Mouse (Mus musculus) spleen, embryonic (tissue): ENCODE measurements at regions not wholly inside any gene's neighbourhood (a gene's known extent, or its start where the extent isn't known, plus 50 kb on each side); places are given as distances from the start of the nearest gene placed in this dataset.

ENCODE experiments used
- CTCF ChIA-PET: fragments of 350-600 bp; sonication (Branson Sonifier 250); formaldehyde crosslinking; loops from one replicate; lab custom pipeline; 2022; lab: Charles Lee

GRCm38 (mm10) chr7:113059967-113060284, 106.2 kb downstream of the Rassf10 start:
- CTCF ChIA-PET = no interaction called here

GRCm38 (mm10) chr7:113060991-113061390, 107.2 kb downstream of the Rassf10 start:
- CTCF ChIA-PET = no interaction called here

- CTCF ChIA-PET = no interaction called here
These were observed 112.8 kb downstream of the Rassf10 start for GRCm38 (mm10) chr7:113066536-113066935.

- CTCF ChIA-PET = no interaction called here
These were observed 114.5 kb downstream of the Rassf10 start for GRCm38 (mm10) chr7:113068296-113068695.

GRCm38 (mm10) chr7:113069336-113069924, 115.7 kb downstream of the Rassf10 start:
- CTCF ChIA-PET = no interaction called here

- CTCF ChIA-PET = no interaction called here
These were observed 117.7 kb downstream of the Rassf10 start for GRCm38 (mm10) chr7:113071418-113071817.

GRCm38 (mm10) chr7:113073781-113074180, 120.0 kb downstream of the Rassf10 start:
- CTCF ChIA-PET = no interaction called here

- CTCF ChIA-PET = interaction anchor here (0.5 kb wide), 1 partner anchor 9 kb away, joined by 3 read pairs; no protein-coding TSS in a partner anchor
These were observed 121.6 kb downstream of the Rassf10 start for GRCm38 (mm10) chr7:113075371-113075770.

GRCm38 (mm10) chr7:113076243-113076642, 122.5 kb downstream of the Rassf10 start:
- CTCF ChIA-PET = no interaction called here

GRCm38 (mm10) chr7:113081120-113081519, 126.1 kb upstream of the Arntl start:
- CTCF ChIA-PET = no interaction called here

- CTCF ChIA-PET = interaction anchor here (0.7 kb wide), 1 partner anchor 10 kb away, joined by 3 read pairs; no protein-coding TSS in a partner anchor
These were observed 122.2 kb upstream of the Arntl start for GRCm38 (mm10) chr7:113084930-113085625.

GRCm38 (mm10) chr7:113086158-113086557, 121.1 kb upstream of the Arntl start:
- CTCF ChIA-PET = no interaction called here

GRCm38 (mm10) chr7:113087646-113088045, 119.6 kb upstream of the Arntl start:
- CTCF ChIA-PET = no interaction called here

- CTCF ChIA-PET = no interaction called here
These were observed 118.2 kb upstream of the Arntl start for GRCm38 (mm10) chr7:113089044-113089443.

GRCm38 (mm10) chr7:113093931-113094330, 113.3 kb upstream of the Arntl start:
- CTCF ChIA-PET = no interaction called here

GRCm38 (mm10) chr7:113095092-113095491, 112.2 kb upstream of the Arntl start:
- CTCF ChIA-PET = interaction anchor here (0.5 kb wide), 1 partner anchor 328 kb away, joined by 5 read pairs; no protein-coding TSS in a partner anchor

GRCm38 (mm10) chr7:113104265-113104664, 103.0 kb upstream of the Arntl start:
- CTCF ChIA-PET = no interaction called here

- CTCF ChIA-PET = no interaction called here
These were observed 101.9 kb upstream of the Arntl start for GRCm38 (mm10) chr7:113105359-113105758.

GRCm38 (mm10) chr7:113106731-113107130, 100.5 kb upstream of the Arntl start:
- CTCF ChIA-PET = no interaction called here

GRCm38 (mm10) chr7:113107965-113108364, 99.3 kb upstream of the Arntl start:
- CTCF ChIA-PET = no interaction called here

- CTCF ChIA-PET = no interaction called here
These were observed 98.7 kb upstream of the Arntl start for GRCm38 (mm10) chr7:113108442-113109000.

GRCm38 (mm10) chr7:113109481-113109880, 97.8 kb upstream of the Arntl start:
- CTCF ChIA-PET = no interaction called here
